Mouse (Mus musculus) heart, postnatal 4 days (tissue): ENCODE data around the gene Ceacam10. TPM values are rescaled to one million over a fixed set of nuclear protein-coding genes. Genes with fewer than 3 reads are reported as not detected.

Experiments used
- total RNA-seq, 2 experiments: library from RNA; stranded (reverse); gene quantifications; 2 replicates each; pipeline ENCODE4 v1.2.3; 2021

Ceacam10 gene
- total RNA-seq, 2 experiments from 2014 or later: 0.25 TPM; not detected in 1

Other genes starting within 250 kb of the Ceacam10 start
- 10 to 100 TPM; 16.7 to 17.2 TPM for gene Irgq, start 246.5 kb upstream of the Ceacam10 start, total RNA-seq
- gene Pinlyp, start 231.1 kb upstream of the Ceacam10 start, total RNA-seq: not detected
- gene Xrcc1, start 230.9 kb upstream of the Ceacam10 start, total RNA-seq: 10 to 100 TPM; 42.0 to 43.9 TPM
- 10 to 100 TPM; 15.9 to 16.9 TPM for gene Ethe1, start 189.7 kb upstream of the Ceacam10 start, total RNA-seq
- gene Zfp575, start 189.6 kb upstream of the Ceacam10 start, total RNA-seq: under 1 TPM; 0.27 to 0.33 TPM
- under 1 TPM; 0.57 to 0.61 TPM for gene Phldb3, start 166.4 kb upstream of the Ceacam10 start, total RNA-seq
- gene Lypd3, start 140.7 kb upstream of the Ceacam10 start, total RNA-seq: not detected
- not detected for gene Tex101, start 100.5 kb upstream of the Ceacam10 start, total RNA-seq
- not detected for gene BC049730, start 68.0 kb upstream of the Ceacam10 start, total RNA-seq
- not detected for gene Gm4763, start 50.3 kb upstream of the Ceacam10 start, total RNA-seq
- under 1 TPM; 0.10 to 0.18 TPM for gene Cd177, start 16.9 kb upstream of the Ceacam10 start, total RNA-seq
- gene Gm9844, start 85.0 kb downstream of the Ceacam10 start, total RNA-seq: 1 to 10 TPM in 1 of 2 experiments, not detected in 1; 2.5 TPM
- gene Lypd4, start 92.7 kb downstream of the Ceacam10 start, total RNA-seq: not detected
- gene Dmrtc2, start 92.9 kb downstream of the Ceacam10 start, total RNA-seq: not detected
- 100 to 1,000 TPM; 902 to 929 TPM for gene Rps19, start 107.2 kb downstream of the Ceacam10 start, total RNA-seq
- gene Cd79a, start 120.2 kb downstream of the Ceacam10 start, total RNA-seq: 1 to 10 TPM in 1 of 2 experiments, under 1 TPM in 1; 0.88 to 1.4 TPM
- 10 to 100 TPM; 87.0 to 88.2 TPM for gene Arhgef1, start 125.7 kb downstream of the Ceacam10 start, total RNA-seq
- not detected for gene Gm4881, start 167.3 kb downstream of the Ceacam10 start, total RNA-seq
- 100 to 1,000 TPM; 212 to 234 TPM for gene Rabac1, start 195.5 kb downstream of the Ceacam10 start, total RNA-seq
- gene Atp1a3, start 228.8 kb downstream of the Ceacam10 start, total RNA-seq: under 1 TPM; 0.31 to 0.47 TPM